Mouse (Mus musculus): ENCODE data around the gene Msn.

- TF ChIP-seq CTCF (IDR thresholded peaks at IDR 0.05; ENCODE audit: borderline replicate concordance, extremely low read depth, insufficient read depth, insufficient read length) (no peak), POLR2A (IDR thresholded peaks at IDR 0.05; ENCODE audit: borderline replicate concordance, extremely low read depth, insufficient read depth, insufficient read length, poor library complexity, severe bottlenecking) (no peak)
Observed at GRCm38 (mm10) chrX:96157936-96158335, 62.1 kb downstream of the Msn start.
